22 mouse cellular contexts compared by ENCODE assay signal in the genomic region with DNA sequence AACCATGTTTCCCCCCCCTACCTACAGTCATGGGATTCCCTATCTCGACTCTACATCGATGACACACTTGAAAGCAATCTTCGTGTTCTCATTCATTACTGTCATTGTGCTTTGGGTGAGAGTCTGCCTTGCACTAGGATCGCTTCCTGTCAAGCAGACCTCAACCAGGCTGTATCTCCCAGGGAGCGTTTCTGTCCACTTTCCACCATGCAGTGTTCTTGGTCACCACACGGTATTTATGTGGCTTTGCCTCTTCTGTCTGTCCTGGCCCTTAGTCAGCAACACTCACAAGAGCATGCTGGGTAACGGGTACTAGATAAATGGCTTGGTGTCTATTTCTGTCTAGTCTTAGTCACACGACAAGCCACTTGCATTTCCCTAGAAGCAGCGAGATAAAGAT. TPM values are rescaled to one million over a fixed set of nuclear protein-coding genes. Genes with fewer than 3 reads are reported as not detected.
A peak's percentile ranks its signal among the peaks of the same experiment; 100 is the strongest.
DNase-seq lines count a peak whose midpoint lies in the region; ATAC-seq and TF ChIP-seq lines count a peak whose summit lies in the region.
"Had no signal": no experiment of that assay in that cellular context is flagged by ENCODE, and none has a peak within 500 bp of the region (broad histone marks: within the 10 kb centered on the region; RNA-seq: fewer than 3 reads in every experiment).

No protein-coding gene starts in this region.

- ATAC-seq in heart, postnatal 0 days (ENCODE audit: insufficient read depth, low read depth), result 0 out of 2 replicates have a peak, but pooled peaks have one; percentile 8
- ATAC-seq in liver, embryonic 11.5 days (replicated peaks; ENCODE audit: low FRiP score), result no peak
- ATAC-seq: forebrain, postnatal 0 days; hindbrain, postnatal 0 days; liver, embryonic 12.5 days; midbrain, embryonic 15.5 days had no signal

- peaks cover 4% of the 10 kb centered on the region; the same call in 1 of the 2 replicates for H3K4me1 ChIP-seq in heart, postnatal 0 days (ENCODE audit: control insufficient read depth, insufficient read depth)
- H3K4me1 ChIP-seq in megakaryocyte, embryonic 14.5 days, result peaks cover 16% of the 10 kb centered on the region
- no peaks in the 10 kb centered on the region for H3K4me1 ChIP-seq in liver, embryonic 11.5 days (replicated peaks; ENCODE audit: control insufficient read depth, insufficient read depth, low read length)
- H3K4me1 ChIP-seq: liver, embryonic 12.5 days; midbrain, embryonic 15.5 days had no signal

- no peak for TF ChIP-seq CTCF in heart, postnatal 0 days (IDR thresholded peaks at IDR 0.05; ENCODE audit: low read depth)

- peaks cover 24% of the 10 kb centered on the region for H3K27me3 ChIP-seq in heart, postnatal 0 days (ENCODE audit: control insufficient read depth, insufficient read depth, low read length)
- H3K27me3 ChIP-seq in megakaryocyte, embryonic 14.5 days (replicated peaks), result peaks cover 13% of the 10 kb centered on the region
- H3K27me3 ChIP-seq in liver, embryonic 11.5 days (replicated peaks; ENCODE audit: control insufficient read depth, insufficient read depth, low read length), result no peaks in the 10 kb centered on the region
- H3K27me3 ChIP-seq: liver, embryonic 12.5 days; midbrain, embryonic 15.5 days had no signal

- intact Hi-C loops in left cerebral cortex, postnatal 10 days (cut with DNase I), result no loop called here

- H3K9ac ChIP-seq in heart, postnatal 0 days (replicated peaks; ENCODE audit: low read depth, low read length), result no peak overlapping the region
- no peak overlapping the region for H3K9ac ChIP-seq in liver, embryonic 11.5 days (ENCODE audit: low read depth, low read length)
- H3K9ac ChIP-seq: forebrain, postnatal 0 days; heart, embryonic 12.5 days; liver, embryonic 12.5 days; midbrain, embryonic 15.5 days had no signal

- TF ChIP-seq EP300 in heart, postnatal 0 days (IDR thresholded peaks at IDR 0.05; ENCODE audit: low read depth), result no peak

- DNase-seq in heart, postnatal 0 days (ENCODE audit: low spot score), result peak; percentile 28
- DNase-seq in heart, adult 8-10 months (ENCODE audit: low spot score), result no peak
- DNase-seq in CD4-positive helper T cell, adult 2 months (ENCODE audit: low read depth, low spot score), result peak; percentile 87
- DNase-seq in T-cell, adult 2 months (ENCODE audit: low spot score), result peak; percentile 64
- no peak for DNase-seq in left cerebral cortex, postnatal 10 days (ENCODE audit: extremely low spot score in 1 of 2, low spot score in 2 of 2)
- DNase-seq in liver, embryonic 11.5 days (ENCODE audit: low spot score), result no peak
- no peak for DNase-seq in urinary bladder, postnatal 36 days (ENCODE audit: low spot score in 2 of 2)
- DNase-seq: cerebellum, adult 11-12 months; cerebellum, postnatal 10 days; forebrain, postnatal 0 days; heart, postnatal 14 days; kidney, adult 18-20 months; lung, adult 18-20 months had no signal

- H3K36me3 ChIP-seq in heart, postnatal 0 days (replicated peaks; ENCODE audit: control insufficient read depth, insufficient read depth, low read length), result peaks cover 29% of the 10 kb centered on the region
- peaks cover 37% of the 10 kb centered on the region for H3K36me3 ChIP-seq in megakaryocyte, embryonic 14.5 days (replicated peaks; ENCODE audit: low read length)
- H3K36me3 ChIP-seq in liver, embryonic 11.5 days (ENCODE audit: control insufficient read depth, insufficient read depth, low read length), result no peaks in the 10 kb centered on the region; the same call in 1 of the 2 replicates

- 62% methylated on average over 9 of the region's 9 CpGs for WGBS in heart, postnatal 0 days
- 76% methylated on average over 9 of the region's 9 CpGs for WGBS in liver, embryonic 11.5 days

- no peak overlapping the region for H3K4me2 ChIP-seq in heart, postnatal 0 days (ENCODE audit: low read depth, low read length)
- H3K4me2 ChIP-seq in liver, embryonic 11.5 days, result no peak overlapping the region
- H3K4me2 ChIP-seq: heart, embryonic 12.5 days; liver, embryonic 12.5 days; midbrain, embryonic 15.5 days had no signal

- H3K27ac ChIP-seq in heart, postnatal 0 days (ENCODE audit: low read depth), result no peak overlapping the region
- no peak overlapping the region for H3K27ac ChIP-seq in liver, embryonic 11.5 days (ENCODE audit: low read depth, low read length)
- H3K27ac ChIP-seq: forebrain, embryonic 10.5 days; hindbrain, postnatal 0 days; kidney, postnatal 0 days; liver, embryonic 12.5 days; midbrain, embryonic 15.5 days; stomach, postnatal 0 days had no signal

- H3K9me3 ChIP-seq in heart, postnatal 0 days (replicated peaks; ENCODE audit: control insufficient read depth, low read length), result no peaks in the 10 kb centered on the region
- H3K9me3 ChIP-seq in megakaryocyte, embryonic 14.5 days, result no peaks in the 10 kb centered on the region
- no peaks in the 10 kb centered on the region for H3K9me3 ChIP-seq in liver, embryonic 11.5 days (ENCODE audit: control insufficient read depth, low read length)
- H3K9me3 ChIP-seq: forebrain, embryonic 10.5 days; heart, embryonic 12.5 days; liver, embryonic 12.5 days; midbrain, embryonic 15.5 days had no signal

- no peak overlapping the region for H3K4me3 ChIP-seq in heart, postnatal 0 days (ENCODE audit: low read depth, low read length)
- peak overlapping the region; percentile 28 for H3K4me3 ChIP-seq in megakaryocyte, embryonic 14.5 days (replicated peaks)
- no peak overlapping the region for H3K4me3 ChIP-seq in liver, embryonic 11.5 days (ENCODE audit: low read depth, low read length)
- H3K4me3 ChIP-seq: forebrain, embryonic 10.5 days; heart, embryonic 12.5 days; liver, embryonic 12.5 days; midbrain, embryonic 15.5 days; myocyte had no signal

RNA-seq across cellular contexts. Expression of a gene that starts 29.0 kb away (rescaled TPM):
- 392 and 459 TPM in 2 replicates for total RNA-seq in heart, postnatal 0 days (2014; rRNA removed; ENCODE audit: low replicate concordance)
- polyA plus RNA-seq in heart, postnatal 0 days (2015; fragmentation: Nextera tagmentation; extraction: Ambion mirVana), result 214 and 238 TPM in 2 replicates
- total RNA-seq in heart, adult 8-10 months (2022), result 1,000 to 10,000 TPM; 1,005 to 1,153 (median 1,086) TPM
- 8.2 and 12.3 TPM in 2 replicates for polyA plus RNA-seq in megakaryocyte, embryonic 14.5 days (2012; ENCODE audit: insufficient read depth, low replicate concordance)
- 1 to 10 TPM; 3.4 to 3.9 TPM for total RNA-seq in left cerebral cortex, postnatal 10 days (2021)
- 5.8 and 7.3 TPM in 2 replicates for polyA plus RNA-seq in liver, embryonic 11.5 days (2014; fragmentation: Nextera tagmentation; extraction: Ambion mirVana)

RNA-seq across cellular contexts. Expression of a gene that starts 29.3 kb away (rescaled TPM):
- 429 and 487 TPM in 2 replicates for total RNA-seq in heart, postnatal 0 days (2014; rRNA removed; ENCODE audit: low replicate concordance)
- 773 and 817 TPM in 2 replicates for polyA plus RNA-seq in heart, postnatal 0 days (2015; fragmentation: Nextera tagmentation; extraction: Ambion mirVana)
- 1,000 to 10,000 TPM in 3 of 4 experiments, 100 to 1,000 TPM in 1; 878 to 1,206 (median 1,167) TPM for total RNA-seq in heart, adult 8-10 months (2022)
- polyA plus RNA-seq in megakaryocyte, embryonic 14.5 days (2012; ENCODE audit: insufficient read depth, low replicate concordance), result 12.3 and 26.2 TPM in 2 replicates
- total RNA-seq in left cerebral cortex, postnatal 10 days (2021), result 10 to 100 TPM; 45.1 to 47.8 TPM
- polyA plus RNA-seq in liver, embryonic 11.5 days (2014; fragmentation: Nextera tagmentation; extraction: Ambion mirVana), result 428 and 442 TPM in 2 replicates

Comparison
In these comparisons a context has a peak if more than half of its experiments do, and no peak if none do; other contexts are left out.
1. DNase-seq: peak in heart, postnatal 0 days (single experiment), CD4-positive helper T cell, adult 2 months (single experiment) and T-cell, adult 2 months (single experiment); none in heart, adult 8-10 months (single experiment), left cerebral cortex, postnatal 10 days (0 of 2), liver, embryonic 11.5 days (single experiment) and urinary bladder, postnatal 36 days (0 of 2).
2. RNA of a gene that starts 29.0 kb away (total RNA-seq): 1,005 to 1,153 TPM in heart, adult 8-10 months and 392 to 459 TPM in heart, postnatal 0 days; 3.4 to 3.9 TPM in left cerebral cortex, postnatal 10 days; every median in the first group is over 10 times any median in the second.